Mouse (Mus musculus): ENCODE data around the gene Dennd2d. TPM values are rescaled to one million over a fixed set of nuclear protein-coding genes. Genes with fewer than 3 reads are reported as not detected.

Dennd2d gene
- polyA plus RNA-seq, 1 experiment from 2014 or later: 7.2 TPM

GRCm38 (mm10) chr3:106496996-106497395, 14.8 kb downstream of the Dennd2d start:
- H3K27me3 ChIP-seq: no peaks in the 10 kb centered on the region
- no peak overlapping the region for H3K27ac ChIP-seq (replicated peaks)
- H3K4me3 ChIP-seq (replicated peaks): no peak overlapping the region
- 57% methylated on average over 3 of the region's 3 CpGs for WGBS
- ATAC-seq (ENCODE audit: insufficient number of reproducible peaks, low FRiP score, low TSS enrichment, low read depth): no peak
- H3K9ac ChIP-seq: no peak overlapping the region
- H3K4me1 ChIP-seq: no peaks in the 10 kb centered on the region
- no peaks in the 10 kb centered on the region for H3K9me3 ChIP-seq (replicated peaks)
- H3K36me3 ChIP-seq: peaks cover 5% of the 10 kb centered on the region; the same call in 1 of the 2 replicates
- H3K4me2 ChIP-seq (replicated peaks): no peak overlapping the region

GRCm38 (mm10) chr3:106500510-106500909, 18.3 kb downstream of the Dennd2d start:
- WGBS: 89% methylated on average over 2 of the region's 2 CpGs
- Histone ChIP-seq H3K9ac (no peak overlapping the region), H3K4me2 (replicated peaks) (no peak overlapping the region), H3K27me3 (no peaks in the 10 kb centered on the region), H3K9me3 (replicated peaks) (no peaks in the 10 kb centered on the region), H3K4me3 (replicated peaks) (no peak overlapping the region), H3K27ac (replicated peaks) (no peak overlapping the region), H3K36me3 (peaks cover 22% of the 10 kb centered on the region), H3K4me1 (no peaks in the 10 kb centered on the region)
- ATAC-seq (ENCODE audit: insufficient number of reproducible peaks, low FRiP score, low TSS enrichment, low read depth): no peak

GRCm38 (mm10) chr3:106502892-106503291, 20.7 kb downstream of the Dennd2d start:
- Histone ChIP-seq H3K36me3 (peaks cover 22% of the 10 kb centered on the region), H3K9ac (no peak overlapping the region), H3K27me3 (no peaks in the 10 kb centered on the region), H3K9me3 (replicated peaks) (no peaks in the 10 kb centered on the region), H3K4me2 (replicated peaks) (no peak overlapping the region), H3K4me3 (replicated peaks) (no peak overlapping the region), H3K27ac (replicated peaks) (no peak overlapping the region), H3K4me1 (no peaks in the 10 kb centered on the region)
- WGBS: 90% methylated on average over 2 of the region's 2 CpGs
- ATAC-seq (ENCODE audit: insufficient number of reproducible peaks, low FRiP score, low TSS enrichment, low read depth): no peak

DNA sequence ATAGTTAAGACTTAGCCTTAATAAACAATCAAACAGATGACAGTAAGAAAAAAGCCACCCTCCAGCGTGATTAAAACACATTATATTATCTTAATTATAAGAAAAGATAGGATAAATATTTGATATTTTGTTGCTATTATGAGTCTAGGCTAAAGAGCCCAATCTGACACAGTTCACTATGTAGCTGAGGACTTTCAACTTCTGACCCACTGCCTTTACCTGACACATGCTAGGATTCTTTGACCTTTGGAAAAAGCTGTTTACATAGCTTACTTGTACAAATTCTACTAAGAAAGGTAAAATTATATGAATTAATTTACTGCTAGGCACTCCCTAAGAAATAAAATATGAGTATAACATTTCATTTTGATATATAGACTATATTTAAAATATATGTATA, 28.5 kb downstream of the Dennd2d start:
- H3K4me1 ChIP-seq: no peaks in the 10 kb centered on the region
- 87% methylated on average over 1 of the region's 1 CpGs for WGBS
- H3K4me3 ChIP-seq (replicated peaks): no peak overlapping the region
- no peaks in the 10 kb centered on the region for H3K27me3 ChIP-seq
- H3K36me3 ChIP-seq: peaks cover 7% of the 10 kb centered on the region; the same call in 1 of the 2 replicates
- no peak overlapping the region for H3K9ac ChIP-seq
- no peaks in the 10 kb centered on the region for H3K9me3 ChIP-seq (replicated peaks)
- no peak for ATAC-seq (ENCODE audit: insufficient number of reproducible peaks, low FRiP score, low TSS enrichment, low read depth)
- no peak overlapping the region for H3K27ac ChIP-seq (replicated peaks)
- no peak overlapping the region for H3K4me2 ChIP-seq (replicated peaks)

DNA sequence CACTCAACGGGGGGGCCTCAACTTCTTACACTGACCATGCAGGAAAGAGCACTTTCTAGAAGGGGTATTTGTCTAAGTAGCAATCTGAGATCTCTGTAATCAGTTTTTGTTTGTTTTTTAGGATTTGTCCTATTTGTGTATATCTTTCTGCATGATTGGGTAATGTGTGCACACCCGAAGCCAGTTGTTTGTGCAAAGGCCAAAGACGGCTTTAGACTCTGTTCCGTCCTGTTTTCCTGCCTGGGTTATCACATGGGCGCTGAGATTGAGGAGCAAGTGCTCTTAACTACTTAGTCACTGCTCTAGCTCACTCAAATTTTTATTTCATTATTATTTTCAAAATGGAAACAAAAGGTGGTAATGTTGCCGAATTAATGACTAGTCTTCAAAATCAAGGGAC, 32.8 kb downstream of the Dennd2d start:
- H3K36me3 ChIP-seq: peaks cover 7% of the 10 kb centered on the region; the same call in 1 of the 2 replicates
- no peaks in the 10 kb centered on the region for H3K4me1 ChIP-seq
- no peaks in the 10 kb centered on the region for H3K9me3 ChIP-seq (replicated peaks)
- no peak overlapping the region for H3K4me3 ChIP-seq (replicated peaks)
- 87% methylated on average over 6 of the region's 6 CpGs for WGBS
- H3K27ac ChIP-seq (replicated peaks): no peak overlapping the region
- no peaks in the 10 kb centered on the region for H3K27me3 ChIP-seq
- H3K9ac ChIP-seq: no peak overlapping the region
- no peak overlapping the region for H3K4me2 ChIP-seq (replicated peaks)
- ATAC-seq (ENCODE audit: insufficient number of reproducible peaks, low FRiP score, low TSS enrichment, low read depth): no peak

DNA sequence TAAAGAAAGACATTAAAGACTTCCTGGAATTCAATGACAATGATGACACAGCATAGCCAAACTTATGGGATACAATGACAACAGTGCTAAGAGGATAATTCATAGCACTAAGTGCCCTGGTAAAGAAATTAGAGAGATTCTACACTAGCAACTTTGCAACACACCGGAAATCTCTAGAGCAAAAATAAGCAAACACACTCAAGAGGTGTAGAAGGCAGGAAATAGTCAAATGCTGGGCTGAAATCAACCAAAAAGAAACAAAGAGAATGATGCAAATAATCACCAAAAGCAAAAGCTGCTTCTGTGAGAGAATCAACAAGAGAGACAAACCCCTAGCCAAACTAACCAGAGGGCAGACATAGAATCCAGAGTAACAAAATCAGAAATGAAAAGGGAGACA, 40.5 kb downstream of the Dennd2d start:
- Histone ChIP-seq H3K4me2 (replicated peaks) (no peak overlapping the region), H3K4me3 (replicated peaks) (no peak overlapping the region), H3K36me3 (no peaks in the 10 kb centered on the region), H3K4me1 (no peaks in the 10 kb centered on the region), H3K9me3 (replicated peaks) (no peaks in the 10 kb centered on the region), H3K27ac (replicated peaks) (no peak overlapping the region), H3K9ac (no peak overlapping the region), H3K27me3 (no peaks in the 10 kb centered on the region)
- ATAC-seq (ENCODE audit: insufficient number of reproducible peaks, low FRiP score, low TSS enrichment, low read depth): no peak
- WGBS: 95% methylated on average over 1 of the region's 1 CpGs

- 86% methylated on average over 2 of the region's 2 CpGs for WGBS
- Histone ChIP-seq H3K4me2 (replicated peaks) (no peak overlapping the region), H3K9ac (no peak overlapping the region), H3K4me1 (no peaks in the 10 kb centered on the region), H3K36me3 (no peaks in the 10 kb centered on the region; the same call in 1 of the 2 replicates), H3K27ac (replicated peaks) (no peak overlapping the region), H3K4me3 (replicated peaks) (no peak overlapping the region), H3K27me3 (no peaks in the 10 kb centered on the region), H3K9me3 (replicated peaks) (no peaks in the 10 kb centered on the region)
- no peak for ATAC-seq (ENCODE audit: insufficient number of reproducible peaks, low FRiP score, low TSS enrichment, low read depth)
Measured at GRCm38 (mm10) chr3:106526411-106526810, 44.2 kb downstream of the Dennd2d start.

DNA sequence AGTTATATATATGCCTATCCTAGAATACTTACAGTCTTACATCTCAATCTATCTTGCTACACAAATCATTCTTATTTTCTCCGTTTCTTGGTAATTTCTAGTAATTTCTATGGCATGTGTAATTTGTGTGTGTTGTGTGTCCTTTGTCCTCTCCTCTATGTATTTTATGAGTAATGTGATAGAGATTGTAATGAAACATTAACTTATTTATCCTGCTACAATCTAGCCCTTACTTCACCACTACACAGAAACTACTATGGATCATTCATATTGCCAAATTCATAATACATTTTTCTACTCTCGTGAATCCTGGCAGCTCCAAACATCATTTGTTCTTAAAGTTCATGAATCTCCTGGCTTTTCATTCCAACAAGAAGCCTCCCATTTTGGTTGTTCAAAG, 45.8 kb downstream of the Dennd2d start:
- no peaks in the 10 kb centered on the region for H3K9me3 ChIP-seq (replicated peaks)
- ATAC-seq (ENCODE audit: insufficient number of reproducible peaks, low FRiP score, low TSS enrichment, low read depth): no peak
- no peaks in the 10 kb centered on the region for H3K4me1 ChIP-seq
- H3K36me3 ChIP-seq: no peaks in the 10 kb centered on the region; the same call in 1 of the 2 replicates
- no peak overlapping the region for H3K27ac ChIP-seq (replicated peaks)
- H3K27me3 ChIP-seq: no peaks in the 10 kb centered on the region
- WGBS: 93% methylated on average over 2 of the region's 2 CpGs
- no peak overlapping the region for H3K9ac ChIP-seq
- no peak overlapping the region for H3K4me3 ChIP-seq (replicated peaks)
- no peak overlapping the region for H3K4me2 ChIP-seq (replicated peaks)

- no peaks in the 10 kb centered on the region for H3K27me3 ChIP-seq
- H3K4me3 ChIP-seq (replicated peaks): no peak overlapping the region
- H3K27ac ChIP-seq (replicated peaks): no peak overlapping the region
- no peak overlapping the region for H3K4me2 ChIP-seq (replicated peaks)
- H3K36me3 ChIP-seq: peaks cover 6% of the 10 kb centered on the region; the same call in 1 of the 2 replicates
- no peak for ATAC-seq (ENCODE audit: insufficient number of reproducible peaks, low FRiP score, low TSS enrichment, low read depth)
- no peaks in the 10 kb centered on the region for H3K4me1 ChIP-seq
- no peaks in the 10 kb centered on the region for H3K9me3 ChIP-seq (replicated peaks)
- no peak overlapping the region for H3K9ac ChIP-seq
- WGBS: 94% methylated on average over 2 of the region's 2 CpGs
Measured at GRCm38 (mm10) chr3:106533277-106533676, 51.1 kb downstream of the Dennd2d start.

DNA sequence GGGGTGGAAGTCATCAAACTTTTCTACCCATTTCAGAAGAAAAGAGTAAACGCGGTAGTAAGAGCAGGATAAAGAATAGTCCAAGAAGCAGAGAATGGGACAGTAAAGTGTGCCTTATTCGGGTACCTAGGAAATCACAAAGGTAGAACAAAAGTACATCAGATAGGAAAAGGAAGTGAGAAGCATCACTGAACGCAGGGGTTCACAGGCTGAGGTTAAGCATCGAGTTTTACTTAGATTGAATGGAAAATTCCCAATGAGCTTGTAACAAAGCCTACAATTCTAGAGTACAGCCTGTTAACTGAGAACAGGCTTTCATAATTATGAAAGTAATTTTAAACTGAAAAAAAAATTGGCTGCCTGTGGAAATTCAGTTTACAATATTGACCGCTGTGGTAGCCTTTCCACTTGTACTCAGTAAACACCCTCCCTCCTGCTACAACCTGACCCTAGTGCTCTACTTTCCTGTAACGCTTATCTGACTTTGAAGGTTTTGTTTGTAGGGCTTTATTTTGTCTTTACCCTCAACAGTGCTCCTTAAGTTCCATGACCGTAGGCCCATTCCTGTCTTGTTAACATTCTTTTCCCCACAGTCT, 62.6 kb downstream of the Dennd2d start:
- peaks cover 7% of the 10 kb centered on the region for H3K4me1 ChIP-seq
- H3K4me3 ChIP-seq (replicated peaks): no peak overlapping the region
- WGBS: 83% methylated on average over 8 of the region's 8 CpGs
- no peaks in the 10 kb centered on the region for H3K27me3 ChIP-seq
- H3K9ac ChIP-seq: no peak overlapping the region
- no peaks in the 10 kb centered on the region for H3K9me3 ChIP-seq (replicated peaks)
- H3K36me3 ChIP-seq: no peaks in the 10 kb centered on the region
- no peak overlapping the region for H3K27ac ChIP-seq (replicated peaks)
- H3K4me2 ChIP-seq (replicated peaks): no peak overlapping the region
- ATAC-seq (ENCODE audit: insufficient number of reproducible peaks, low FRiP score, low TSS enrichment, low read depth): no peak

GRCm38 (mm10) chr3:106547171-106547923, 65.1 kb downstream of the Dennd2d start, which contains the start of the genes Dram2 and Cept1:
Gene Dram2 (plus strand): TSS chr3:106547798.
Gene Cept1 (minus strand): TSS chr3:106547802.
- Histone ChIP-seq H3K9me3 (replicated peaks) (no peaks in the 10 kb centered on the region), H3K4me3 (replicated peaks) (peak within 1 kb of the TSS; percentile 84), H3K27me3 (no peaks in the 10 kb centered on the region), H3K4me1 (peaks cover 7% of the 10 kb centered on the region), H3K36me3 (peaks cover 5% of the 10 kb centered on the region; the same call in 1 of the 2 replicates), H3K9ac (peak within 1 kb of the TSS; percentile 72), H3K4me2 (replicated peaks) (peak within 1 kb of the TSS; percentile 52), H3K27ac (replicated peaks) (peak within 1 kb of the TSS; percentile 99)
- WGBS: under 1% methylated on average over 63 of the region's 63 CpGs
- ATAC-seq (ENCODE audit: insufficient number of reproducible peaks, low FRiP score, low TSS enrichment, low read depth): peak; percentile 95
